Mouse (Mus musculus): ENCODE results near the gene Cdk9. TPM values are rescaled to one million over a fixed set of nuclear protein-coding genes. Genes with fewer than 3 reads are reported as not detected.

Cdk9 gene
- polyA plus RNA-seq, 1 experiment from 2014 or later, result 79.2 TPM

MicroRNAs encoded within 50 kb of the gene (microRNA counts, 519-probe panel; counts per million panel counts)
- microRNA mmu-miR-2861, result not detected

Small RNAs within 50 kb of the gene (microRNA-seq; reads per million reads assigned to microRNA genes)
- gene Gm47291 (ENCODE audit: borderline number of aligned reads) (not detected), gene Mir2861 (ENCODE audit: borderline number of aligned reads) (not detected), gene Mir3960 (ENCODE audit: borderline number of aligned reads) (not detected), gene Mir8093 (ENCODE audit: borderline number of aligned reads) (not detected)

Other genes starting within 250 kb of the Cdk9 start
- 10.2 and 11.7 TPM in 2 replicates for gene Fam102a, start 177.7 kb downstream of the Cdk9 start, polyA plus RNA-seq (2014; fragmentation: Nextera tagmentation; extraction: Ambion mirVana)
- 97.1 and 100 TPM in 2 replicates for gene Dpm2, start 142.2 kb downstream of the Cdk9 start, polyA plus RNA-seq (2014; fragmentation: Nextera tagmentation; extraction: Ambion mirVana)
- gene Pip5kl1, start 138.3 kb downstream of the Cdk9 start, polyA plus RNA-seq (2014; fragmentation: Nextera tagmentation; extraction: Ambion mirVana), result 2.3 and 3.3 TPM in 2 replicates
- 0.32 and 0.36 TPM in 2 replicates for gene 9430097D07Rik, start 137.4 kb downstream of the Cdk9 start, polyA plus RNA-seq (2014; fragmentation: Nextera tagmentation; extraction: Ambion mirVana)
- gene St6galnac4, start 126.0 kb downstream of the Cdk9 start, polyA plus RNA-seq (2014; fragmentation: Nextera tagmentation; extraction: Ambion mirVana), result 20.3 and 22.8 TPM in 2 replicates
- gene St6galnac6, start 113.4 kb downstream of the Cdk9 start, polyA plus RNA-seq (2014; fragmentation: Nextera tagmentation; extraction: Ambion mirVana), result 6.3 and 6.8 TPM in 2 replicates
- gene Ak1, start 91.3 kb downstream of the Cdk9 start, polyA plus RNA-seq (2014; fragmentation: Nextera tagmentation; extraction: Ambion mirVana), result 13.7 and 16.6 TPM in 2 replicates
- gene Eng, start 66.5 kb downstream of the Cdk9 start, polyA plus RNA-seq (2014; fragmentation: Nextera tagmentation; extraction: Ambion mirVana), result 19.2 and 22.6 TPM in 2 replicates
- gene Fpgs, start 8.9 kb downstream of the Cdk9 start, polyA plus RNA-seq (2014; fragmentation: Nextera tagmentation; extraction: Ambion mirVana), result 15.6 and 16.3 TPM in 2 replicates
- gene Sh2d3c, start 8.0 kb upstream of the Cdk9 start, polyA plus RNA-seq (2014; fragmentation: Nextera tagmentation; extraction: Ambion mirVana), result 21.1 and 22.2 TPM in 2 replicates
- 0.31 and 0.75 TPM in 2 replicates for gene 6330409D20Rik, start 27.9 kb upstream of the Cdk9 start, polyA plus RNA-seq (2014; fragmentation: Nextera tagmentation; extraction: Ambion mirVana)
- 47.8 and 54.3 TPM in 2 replicates for gene Tor2a, start 44.2 kb upstream of the Cdk9 start, polyA plus RNA-seq (2014; fragmentation: Nextera tagmentation; extraction: Ambion mirVana)
- 0.24 TPM in 1 of 2 replicates, not detected in the other for gene Ttc16, start 62.6 kb upstream of the Cdk9 start, polyA plus RNA-seq (2014; fragmentation: Nextera tagmentation; extraction: Ambion mirVana)
- 3.8 and 5.7 TPM in 2 replicates for gene Ptrh1, start 62.7 kb upstream of the Cdk9 start, polyA plus RNA-seq (2014; fragmentation: Nextera tagmentation; extraction: Ambion mirVana)
- gene Cfap157, start 71.4 kb upstream of the Cdk9 start, polyA plus RNA-seq (2014; fragmentation: Nextera tagmentation; extraction: Ambion mirVana), result 0.21 TPM in 1 of 2 replicates, not detected in the other
- 22.0 and 27.1 TPM in 2 replicates for gene Stxbp1, start 134.2 kb upstream of the Cdk9 start, polyA plus RNA-seq (2014; fragmentation: Nextera tagmentation; extraction: Ambion mirVana)
- 13.7 and 15.9 TPM in 2 replicates for gene Fam129b, start 163.0 kb upstream of the Cdk9 start, polyA plus RNA-seq (2014; fragmentation: Nextera tagmentation; extraction: Ambion mirVana)
- gene Rpl12, start 248.5 kb upstream of the Cdk9 start, polyA plus RNA-seq (2014; fragmentation: Nextera tagmentation; extraction: Ambion mirVana), result 162 and 191 TPM in 2 replicates
- 5.2 and 6.5 TPM in 2 replicates for gene Lrsam1, start 248.5 kb upstream of the Cdk9 start, polyA plus RNA-seq (2014; fragmentation: Nextera tagmentation; extraction: Ambion mirVana)

Data from embryonic facial prominence, embryonic 11.5 days (tissue).